Mouse (Mus musculus) G1E (cell line): ENCODE measurements around the gene Plrg1.

Experiments
- CTCF ChIP-seq: IDR thresholded peaks from 2 replicates; pipeline ENCODE4 v1.5.1; 2012; ENCODE audit warnings: low read depth, low read length, inconsistent platforms, mixed read lengths
- POLR2AphosphoS5 ChIP-seq: IDR thresholded peaks from 2 replicates; pipeline ENCODE4 v1.6.1; 2012; ENCODE audit warnings: low read depth, low read length, inconsistent platforms; ENCODE audit not compliant: insufficient replicate concordance

- no peak for TF ChIP-seq POLR2AphosphoS5
- TF ChIP-seq CTCF = no peak
Measured at GRCm38 (mm10) chr3:83039666-83040065, 15.7 kb upstream of the Plrg1 start.
